Mouse (Mus musculus): ENCODE measurements around the gene Hdac5.

Hdac5 gene

GRCm38 (mm10) chr11:102230006-102230741 is at the start of gene Hdac5:
Gene Hdac5, minus strand, starts transcription at chr11:102230166.
- DNase-seq: peak; percentile 97

- DNase-seq: no peak
Observed at GRCm38 (mm10) chr11:102279595-102279994, 49.6 kb upstream of the Hdac5 start.

- DNase-seq: no peak
Observed at GRCm38 (mm10) chr11:102277754-102278153, 47.8 kb upstream of the Hdac5 start.

- no peak for DNase-seq
Observed at GRCm38 (mm10) chr11:102276411-102276915, 46.5 kb upstream of the Hdac5 start.

- no peak for DNase-seq
Observed at GRCm38 (mm10) chr11:102268520-102269244, 38.7 kb upstream of the Hdac5 start, which contains the start of gene Asb16. Gene Asb16, plus strand, starts transcription at chr11:102268743.

- peak; percentile 59 for DNase-seq
Observed at GRCm38 (mm10) chr11:102267480-102267879, 37.5 kb upstream of the Hdac5 start.

- DNase-seq: no peak
Observed at GRCm38 (mm10) chr11:102266631-102267355, 36.8 kb upstream of the Hdac5 start.

- DNase-seq: no peak
Observed at GRCm38 (mm10) chr11:102265816-102266215, 35.9 kb upstream of the Hdac5 start.

GRCm38 (mm10) chr11:102263211-102263610 is 33.2 kb upstream of the Hdac5 start:
- DNase-seq: no peak

GRCm38 (mm10) chr11:102258521-102258920 is 28.6 kb upstream of the Hdac5 start:
- no peak for DNase-seq

- DNase-seq: no peak
Observed at GRCm38 (mm10) chr11:102258095-102258494, 28.1 kb upstream of the Hdac5 start.

GRCm38 (mm10) chr11:102257514-102257913 is 27.5 kb upstream of the Hdac5 start:
- DNase-seq: peak; percentile 20

- no peak for DNase-seq
Observed at GRCm38 (mm10) chr11:102249351-102250090, 19.6 kb upstream of the Hdac5 start.

GRCm38 (mm10) chr11:102248630-102249230 is 18.8 kb upstream of the Hdac5 start, which contains the start of gene BC030867:
Gene BC030867, plus strand, starts transcription at chr11:102248882.
- DNase-seq: peak; percentile 96

GRCm38 (mm10) chr11:102246871-102247270 is 16.9 kb upstream of the Hdac5 start:
- no peak for DNase-seq

GRCm38 (mm10) chr11:102246273-102246635 is 16.3 kb upstream of the Hdac5 start:
- DNase-seq: no peak

- DNase-seq: no peak
Observed at GRCm38 (mm10) chr11:102245581-102246272, 15.8 kb upstream of the Hdac5 start.

- peak; percentile 25 for DNase-seq
Observed at GRCm38 (mm10) chr11:102244926-102245449, 15.0 kb upstream of the Hdac5 start.

- DNase-seq: no peak
Observed at GRCm38 (mm10) chr11:102241874-102242273, 11.9 kb upstream of the Hdac5 start.

- DNase-seq: no peak
Observed at GRCm38 (mm10) chr11:102241246-102241645, 11.3 kb upstream of the Hdac5 start.

- no peak for DNase-seq
Observed at GRCm38 (mm10) chr11:102240636-102241035, 10.7 kb upstream of the Hdac5 start.
